In genomic region chr11:77847599-77848128, GRCm38 (mm10) we compare ENCODE assay signal across 10 mouse cellular contexts. TPM values are rescaled to one million over a fixed set of nuclear protein-coding genes. Genes with fewer than 3 reads are reported as not detected.
DNase-seq lines count a peak whose midpoint lies in the region; ATAC-seq and TF ChIP-seq lines count a peak whose summit lies in the region.
"Had no signal": no experiment of that assay in that cellular context is flagged by ENCODE, and none has a peak within 500 bp of the region (broad histone marks: within the 10 kb centered on the region; RNA-seq: fewer than 3 reads in every experiment).

No protein-coding gene starts in this region.

- WGBS in forebrain, embryonic 16.5 days = 37% methylated on average over 9 of the region's 9 CpGs
- 54% methylated on average over 9 of the region's 9 CpGs for WGBS in midbrain, embryonic 14.5 days

- H3K27ac ChIP-seq in cortical plate, adult 2 months (ENCODE audit: insufficient read depth, low read length) = peak overlapping the region; percentile 74
- H3K27ac ChIP-seq in forebrain, embryonic 16.5 days (ENCODE audit: low read length) = peak overlapping the region; percentile 61
- H3K27ac ChIP-seq in midbrain, embryonic 14.5 days (replicated peaks; ENCODE audit: low read depth, low read length) = peak overlapping the region; percentile 58

- no peak for TF ChIP-seq CTCF in cortical plate, adult 2 months (IDR thresholded peaks at IDR 0.05; ENCODE audit: extremely low read depth, insufficient read depth, low read length)

- no peak overlapping the region for H3K4me3 ChIP-seq in cortical plate, adult 2 months (ENCODE audit: insufficient read depth, low read length)
- H3K4me3 ChIP-seq in forebrain, embryonic 16.5 days (replicated peaks; ENCODE audit: low read length) = no peak overlapping the region
- H3K4me3 ChIP-seq in midbrain, embryonic 14.5 days (replicated peaks; ENCODE audit: low read depth, low read length) = no peak overlapping the region

- H3K4me2 ChIP-seq in forebrain, embryonic 16.5 days (ENCODE audit: low read length) = no peak overlapping the region
- no peak overlapping the region for H3K4me2 ChIP-seq in midbrain, embryonic 14.5 days (ENCODE audit: low read length)
- H3K4me2 ChIP-seq: liver, embryonic 11.5 days had no signal

- H3K4me1 ChIP-seq in cortical plate, adult 2 months (ENCODE audit: control insufficient read depth, insufficient read depth, low read length) = peaks cover 9% of the 10 kb centered on the region
- peaks cover 53% of the 10 kb centered on the region for H3K4me1 ChIP-seq in forebrain, embryonic 16.5 days (replicated peaks; ENCODE audit: control insufficient read depth, insufficient read depth, low read length)
- peaks cover 53% of the 10 kb centered on the region for H3K4me1 ChIP-seq in midbrain, embryonic 14.5 days (ENCODE audit: control insufficient read depth, insufficient read depth, low read length)

- ATAC-seq in forebrain, embryonic 16.5 days = no peak
- ATAC-seq in midbrain, embryonic 14.5 days (ENCODE audit: low FRiP score, low TSS enrichment) = no peak

- no peaks in the 10 kb centered on the region for H3K27me3 ChIP-seq in forebrain, embryonic 16.5 days (replicated peaks; ENCODE audit: control insufficient read depth, insufficient read depth, low read length)
- no peaks in the 10 kb centered on the region for H3K27me3 ChIP-seq in midbrain, embryonic 14.5 days (ENCODE audit: control insufficient read depth, insufficient read depth, low read length)

- DNase-seq in kidney, adult 18-20 months = peak; percentile 61
- DNase-seq in midbrain, embryonic 14.5 days = no peak
- DNase-seq in right cerebral cortex, postnatal 4 days = no peak
- no peak for DNase-seq in retina, embryonic 14.5 days (ENCODE audit: low spot score)
- no peak for DNase-seq in thymus, postnatal 10 days (ENCODE audit: low spot score in 2 of 2)
- DNase-seq in thymus, postnatal 25 days = no peak
- DNase-seq: gastrocnemius, postnatal 36 days had no signal

- no peak overlapping the region for H3K9ac ChIP-seq in forebrain, embryonic 16.5 days (replicated peaks; ENCODE audit: low read depth, low read length)
- no peak overlapping the region for H3K9ac ChIP-seq in midbrain, embryonic 14.5 days (replicated peaks; ENCODE audit: low read length)

- no peaks in the 10 kb centered on the region for H3K9me3 ChIP-seq in forebrain, embryonic 16.5 days (ENCODE audit: control insufficient read depth, low read length)
- H3K9me3 ChIP-seq in midbrain, embryonic 14.5 days (ENCODE audit: control insufficient read depth, low read length) = no peaks in the 10 kb centered on the region

- TF ChIP-seq POLR2A in cortical plate, adult 2 months (IDR thresholded peaks at IDR 0.05; ENCODE audit: extremely low read depth, insufficient read depth, low read length) = no peak

- H3K36me3 ChIP-seq in forebrain, embryonic 16.5 days (ENCODE audit: control insufficient read depth, insufficient read depth) = peaks cover 10% of the 10 kb centered on the region
- H3K36me3 ChIP-seq in midbrain, embryonic 14.5 days (ENCODE audit: control insufficient read depth, insufficient read depth, low read length) = peaks cover 68% of the 10 kb centered on the region

RNA-seq across cellular contexts. Expression of gene Pipox, which starts 46.2 kb away (rescaled TPM):
- polyA plus RNA-seq in cortical plate, adult 2 months (2012; rRNA removed) = 3.2 and 3.8 TPM in 2 replicates
- polyA plus RNA-seq in forebrain, embryonic 16.5 days (2015; fragmentation: Nextera tagmentation; extraction: Ambion mirVana) = 8.6 and 12.6 TPM in 2 replicates
- 4.0 and 4.2 TPM in 2 replicates for polyA plus RNA-seq in midbrain, embryonic 14.5 days (2014; fragmentation: Nextera tagmentation; extraction: Ambion mirVana)
